Comparison of ENCODE assay signal across 15 mouse cellular contexts in genomic region chr6:99120776-99121766, GRCm38 (mm10).
"Had no signal": no experiment of that assay in that cellular context is flagged by ENCODE, and none has a peak within 500 bp of the region (broad histone marks: within the 10 kb centered on the region; RNA-seq: fewer than 3 reads in every experiment).

No protein-coding gene starts in this region.

- H3K27me3 ChIP-seq: kidney, embryonic 15.5 days; liver, embryonic 15.5 days; megakaryocyte, embryonic 14.5 days had no signal

- H3K9me3 ChIP-seq: kidney, embryonic 15.5 days; limb, embryonic 12.5 days; liver, embryonic 15.5 days; megakaryocyte, embryonic 14.5 days had no signal

- H3K36me3 ChIP-seq: kidney, embryonic 15.5 days; limb, embryonic 12.5 days; liver, embryonic 15.5 days had no signal

- H3K27ac ChIP-seq: kidney, embryonic 15.5 days; limb, embryonic 12.5 days; liver, embryonic 15.5 days; macrophage had no signal

- H3K4me2 ChIP-seq: kidney, embryonic 15.5 days; limb, embryonic 12.5 days; liver, embryonic 15.5 days; midbrain, embryonic 11.5 days had no signal

- H3K4me3 ChIP-seq: kidney, embryonic 15.5 days; limb, embryonic 12.5 days; liver, embryonic 15.5 days; megakaryocyte, embryonic 14.5 days had no signal

- DNase-seq: kidney, adult 2 months; kidney, postnatal 14 days; layer of hippocampus, postnatal 36 days; liver; lung, adult 2 months; lung, postnatal 10 days; right cerebral cortex, postnatal 14 days; thymus, adult 18-20 months; thymus, postnatal 14 days had no signal

- H3K9ac ChIP-seq: kidney, embryonic 15.5 days; limb, embryonic 12.5 days; liver, embryonic 15.5 days had no signal

- H3K4me1 ChIP-seq: kidney, embryonic 15.5 days; limb, embryonic 12.5 days; megakaryocyte, embryonic 14.5 days had no signal
